Mouse (Mus musculus) kidney, adult 2 months (tissue): Measurements from ENCODE around the gene Adsl.

Experiments used
- CTCF ChIP-seq: fragments of 200-500 bp; conservative IDR thresholded peaks from 2 replicates; pipeline ENCODE4 v1.5.1; 2011; ENCODE audit warnings: low read depth, mild to moderate bottlenecking, control low read depth, low read length, moderate library complexity, mixed read lengths; ENCODE audit not compliant: insufficient read depth, insufficient read length
- POLR2A ChIP-seq: fragments of 200-500 bp; IDR thresholded peaks from one replicate; pipeline ENCODE4 v1.6.1; 2011; ENCODE audit warnings: low read depth, low read length, control low read depth

DNA sequence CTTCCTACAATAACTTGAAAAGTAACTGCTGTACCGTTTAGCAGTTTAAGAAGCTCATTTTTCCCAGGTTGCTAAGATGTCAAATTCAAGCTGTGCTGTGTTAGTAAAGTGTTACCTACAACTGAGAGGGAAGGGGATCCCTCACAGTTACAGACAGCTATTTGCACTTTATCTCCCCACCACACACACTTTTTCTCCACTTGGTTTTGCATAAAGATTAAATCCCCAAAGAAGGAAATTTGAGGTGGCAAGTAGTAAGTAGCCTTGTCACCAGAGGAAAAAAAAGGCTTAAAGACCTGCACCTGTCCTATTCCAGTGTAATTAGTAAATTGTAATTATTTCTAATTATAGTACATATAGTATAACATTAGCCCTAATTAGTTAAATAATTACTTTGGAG is 48.8 kb downstream of the Adsl start:
- TF ChIP-seq POLR2A: no peak
- no peak for TF ChIP-seq CTCF
